Mouse (Mus musculus) midbrain, embryonic 11.5 days (tissue): ENCODE measurements around the gene Dazap2. TPM values are rescaled to one million over a fixed set of nuclear protein-coding genes. Genes with fewer than 3 reads are reported as not detected.

Source experiments
- ATAC-seq: fragments of 200-750 bp; cut with Nextera tagmentation; 2 replicates; pipeline ENCODE4 v1.8.0; 2017; ENCODE audit warnings: moderate TSS enrichment, moderate library complexity; ENCODE audit not compliant: low FRiP score
- DNase-seq: peaks from one replicate; pipeline ENCODE4 v3.0.0; 2015; ENCODE audit warnings: low spot score; ENCODE audit errors: missing footprints
- H3K27ac ChIP-seq: fragments of 300-500 bp; sonication (generic); 2 replicates; pipeline ENCODE4 v1.5.1; 2014; ENCODE audit warnings: low read depth, low read length
- H3K27me3 ChIP-seq: fragments of 300-500 bp; sonication (generic); 2 replicates; pipeline ENCODE4 v1.6.1; 2014; ENCODE audit warnings: mild to moderate bottlenecking, low read length, moderate library complexity, mixed read lengths; ENCODE audit not compliant: control insufficient read depth, insufficient read depth
- H3K36me3 ChIP-seq: fragments of 300-500 bp; sonication (generic); 2 replicates; pipeline ENCODE4 v1.6.1; 2014; ENCODE audit warnings: mild to moderate bottlenecking, low read length, moderate library complexity, mixed read lengths; ENCODE audit not compliant: control insufficient read depth, insufficient read depth
- H3K4me1 ChIP-seq: fragments of 300-500 bp; sonication (generic); 2 replicates; pipeline ENCODE4 v1.6.1; 2014; ENCODE audit warnings: low read length; ENCODE audit not compliant: control insufficient read depth, insufficient read depth
- H3K4me2 ChIP-seq: fragments of 300-500 bp; sonication (generic); 2 replicates; pipeline ENCODE4 v1.6.1; 2014; ENCODE audit warnings: mild to moderate bottlenecking, moderate library complexity
- H3K4me3 ChIP-seq: fragments of 300-500 bp; sonication (generic); 2 replicates; pipeline ENCODE4 v1.5.1; 2014; ENCODE audit warnings: low read depth, low read length
- H3K9ac ChIP-seq: fragments of 300-500 bp; sonication (generic); 2 replicates; pipeline ENCODE4 v1.6.1; 2014; ENCODE audit warnings: low read length
- H3K9me3 ChIP-seq: fragments of 300-500 bp; sonication (generic); 2 replicates; pipeline ENCODE4 v1.6.1; 2016; ENCODE audit warnings: low read length; ENCODE audit not compliant: control insufficient read depth
- WGBS: fragments of 180-500 bp; shearing (Covaris S2); extraction: QIAGEN DNeasy Blood & Tissue Kit; methylation state at CpG from one replicate; pipeline ENCODE4 v1.1.7; 2014; 5-methylcytosine and 5-hydroxymethylcytosine counted together
- microRNA-seq: library from miRNA; unstranded; fragments of <30 nt; microRNA quantifications from one replicate; pipeline ENCODE4, GENCODE M21; 2017
- polyA plus RNA-seq: library from polyadenylated mRNA; unstranded; fragments of >200 nt; fragmentation: Nextera tagmentation; extraction: Ambion mirVana; gene quantifications from 2 replicates; pipeline ENCODE4 v1.2.1, GENCODE M21; 2014

Dazap2 gene
- polyA plus RNA-seq, 1 experiment from 2014 or later, result 258 TPM

DNA sequence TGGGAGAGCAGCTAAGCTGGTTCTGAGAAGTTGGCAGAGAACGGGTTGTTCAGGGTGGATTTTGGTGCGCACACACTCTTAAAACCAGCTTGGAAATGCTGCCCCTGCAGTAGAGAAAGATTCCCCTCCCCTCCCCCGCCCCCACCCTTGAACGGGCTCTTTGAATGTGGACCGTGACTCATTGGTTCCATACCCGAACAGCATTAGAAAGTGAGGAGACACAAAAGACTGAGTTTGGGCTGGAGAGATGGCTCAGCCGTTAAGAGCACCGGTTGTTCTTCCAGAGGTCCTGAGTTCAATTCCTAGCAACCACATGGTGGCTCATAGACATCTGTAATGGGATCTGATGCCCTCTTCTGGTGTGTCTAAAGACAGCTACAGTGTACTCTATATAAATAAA is 54.9 kb downstream of the Dazap2 start:
- H3K36me3 ChIP-seq, result no peaks in the 10 kb centered on the region
- no peak overlapping the region for H3K4me2 ChIP-seq
- no peaks in the 10 kb centered on the region for H3K9me3 ChIP-seq
- H3K4me1 ChIP-seq, result peaks cover 2% of the 10 kb centered on the region
- DNase-seq (no peak), ATAC-seq (no peak)
- no peak overlapping the region for H3K4me3 ChIP-seq
- no peaks in the 10 kb centered on the region for H3K27me3 ChIP-seq
- no peak overlapping the region for H3K27ac ChIP-seq
- no peak overlapping the region for H3K9ac ChIP-seq
- 77% methylated on average over 8 of the region's 8 CpGs for WGBS

Small RNAs within 50 kb of the gene (microRNA-seq; reads per million reads assigned to microRNA genes)
- gene Mir6961, result not detected

Other genes starting within 250 kb of the Dazap2 start
- not detected in 2 replicates for gene Gm5475, start 193.2 kb upstream of the Dazap2 start, polyA plus RNA-seq
- gene Slc11a2, start 190.3 kb upstream of the Dazap2 start, polyA plus RNA-seq, result 18.2 and 22.2 TPM in 2 replicates
- gene Letmd1, start 146.3 kb upstream of the Dazap2 start, polyA plus RNA-seq, result 41.0 and 42.5 TPM in 2 replicates
- gene Csrnp2, start 119.9 kb upstream of the Dazap2 start, polyA plus RNA-seq, result 20.4 and 21.4 TPM in 2 replicates
- 27.7 and 29.9 TPM in 2 replicates for gene Tfcp2, start 63.3 kb upstream of the Dazap2 start, polyA plus RNA-seq
- 15.0 and 15.6 TPM in 2 replicates for gene Pou6f1, start 15.4 kb upstream of the Dazap2 start, polyA plus RNA-seq
- gene Smagp, start 21.6 kb downstream of the Dazap2 start, polyA plus RNA-seq, result 3.8 and 3.9 TPM in 2 replicates
- gene Bin2, start 54.2 kb downstream of the Dazap2 start, polyA plus RNA-seq, result 3.4 TPM in 2 replicates
- gene Cela1, start 72.6 kb downstream of the Dazap2 start, polyA plus RNA-seq, result 1.1 and 1.4 TPM in 2 replicates
- gene Galnt6, start 114.0 kb downstream of the Dazap2 start, polyA plus RNA-seq, result 0.04 TPM in 1 of 2 replicates, not detected in the other
- gene Slc4a8, start 146.4 kb downstream of the Dazap2 start, polyA plus RNA-seq, result 7.1 and 9.2 TPM in 2 replicates